Mouse (Mus musculus) stomach, adult 2 months (tissue): ENCODE data around the gene Gm8281. TPM values are rescaled to one million over a fixed set of nuclear protein-coding genes. Genes with fewer than 3 reads are reported as not detected.

Experiments used
- polyA plus RNA-seq: library from polyadenylated mRNA; depleted of rRNA; stranded (reverse); fragments of >200 nt; gene quantifications from 2 replicates; pipeline ENCODE4 v1.2.3, GENCODE M21; 2012; rRNA removed

Gene Gm8281
- not detected in 2 replicates for polyA plus RNA-seq

DNA sequence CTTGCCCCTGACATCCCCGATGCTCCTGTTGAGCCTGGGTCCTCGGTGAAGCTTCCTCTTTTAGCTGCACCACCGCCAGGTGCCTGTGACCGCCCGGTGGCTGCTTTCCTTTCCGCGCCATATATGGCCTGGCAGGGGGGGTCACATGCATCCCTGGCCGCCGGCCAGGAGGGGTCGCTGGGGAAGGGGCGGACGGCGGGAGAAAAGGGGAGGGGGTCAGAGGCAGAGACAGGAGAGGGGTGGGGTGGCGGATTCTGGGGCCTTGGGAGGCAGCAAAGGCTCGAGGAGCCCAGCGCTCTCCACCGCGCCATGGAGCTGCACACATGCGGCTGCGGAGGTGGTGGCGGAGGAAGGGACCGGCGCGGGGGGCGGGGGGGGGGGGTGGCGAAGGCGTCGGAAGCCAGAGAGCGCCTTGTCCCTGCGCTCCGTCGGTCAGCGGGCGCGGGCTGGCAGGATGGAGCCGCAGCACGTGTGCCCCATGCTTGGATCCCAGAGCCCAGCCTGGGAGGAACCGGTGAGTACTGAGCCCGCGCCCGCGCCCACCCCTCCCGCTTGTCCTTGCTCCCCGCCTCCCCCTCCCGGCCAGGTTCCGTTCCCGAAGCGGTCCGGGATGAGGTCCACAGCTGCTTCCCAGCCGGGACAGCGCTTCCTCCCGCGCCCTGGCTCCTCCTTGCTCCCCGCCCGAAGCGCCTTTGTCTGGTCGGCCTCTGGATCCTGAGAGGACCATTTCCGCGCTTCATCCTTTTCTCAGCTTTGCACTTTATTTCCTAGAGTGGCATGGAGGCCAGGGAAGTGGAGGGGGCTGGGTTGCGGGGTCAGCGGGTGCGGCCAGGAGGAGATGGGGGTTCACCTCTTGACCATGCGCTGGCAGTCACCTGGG lies at the start of gene Gm8281:
Gene Gm8281 (plus strand): TSS at position 430 of the 880 bp plus-strand sequence.

DNA sequence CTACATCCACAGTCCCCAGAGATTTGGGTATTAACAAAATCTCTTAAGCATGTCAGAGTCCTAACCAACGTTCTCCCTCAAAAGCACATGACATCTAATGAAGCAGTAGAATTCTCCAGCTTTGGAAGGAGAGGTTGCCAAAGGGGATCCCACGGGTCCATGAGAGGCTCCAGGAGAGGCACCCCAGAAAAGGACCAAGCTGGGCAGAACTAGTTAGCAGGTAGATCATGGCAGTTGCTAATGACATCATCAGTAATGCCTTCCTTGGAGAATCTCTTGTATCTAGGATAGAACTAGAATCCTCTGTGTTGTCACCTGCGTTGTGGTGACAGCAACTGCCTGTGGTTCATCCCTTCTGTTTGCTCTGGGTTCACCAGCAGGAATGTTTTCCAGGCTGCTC lies 20.5 kb upstream of the Gm8281 start, which contains the start of gene 4930555G01Rik:
Gene 4930555G01Rik (plus strand): TSS at position 301 of the 400 bp plus-strand sequence.

GRCm38 (mm10) chr14:5131219-5131618 lies 60.4 kb downstream of the Gm8281 start, which contains the start of gene Gm8279:
Gene Gm8279, plus strand, starts transcription at chr14:5131519.

Other genes with a start within 250 kb of the Gm8281 start
- not detected in 2 replicates for gene Gm3269, start 232.9 kb upstream of the Gm8281 start, polyA plus RNA-seq
- gene Gm3264, start 215.5 kb upstream of the Gm8281 start, polyA plus RNA-seq, result not detected in 2 replicates
- not detected in 2 replicates for gene Gm3278, start 178.6 kb upstream of the Gm8281 start, polyA plus RNA-seq
- gene Gm8297, start 87.1 kb upstream of the Gm8281 start, polyA plus RNA-seq, result not detected in 2 replicates
- not detected in 2 replicates for gene Gm3298, start 55.1 kb upstream of the Gm8281 start, polyA plus RNA-seq
- gene 4930555G01Rik, start 20.4 kb upstream of the Gm8281 start, polyA plus RNA-seq, result not detected in 2 replicates
- gene Gm8279, start 60.5 kb downstream of the Gm8281 start, polyA plus RNA-seq, result not detected in 2 replicates
- not detected in 2 replicates for gene Gm3317, start 93.5 kb downstream of the Gm8281 start, polyA plus RNA-seq
- not detected in 2 replicates for gene Gm8271, start 114.8 kb downstream of the Gm8281 start, polyA plus RNA-seq
- gene Gm3526, start 189.5 kb downstream of the Gm8281 start, polyA plus RNA-seq, result not detected in 2 replicates